Mouse (Mus musculus): ENCODE results near the gene Orm3. TPM values are rescaled to one million over a fixed set of nuclear protein-coding genes. Genes with fewer than 3 reads are reported as not detected.

The Orm3 gene
- polyA plus RNA-seq, 1 experiment from 2014 or later: not detected

- H3K9ac ChIP-seq: no peak overlapping the region
- H3K36me3 ChIP-seq: peaks cover 97% of the 10 kb centered on the region
- H3K9me3 ChIP-seq: no peaks in the 10 kb centered on the region
- H3K27me3 ChIP-seq: no peaks in the 10 kb centered on the region
- H3K4me2 ChIP-seq: no peak overlapping the region
- 42% methylated on average over 3 of the region's 3 CpGs for WGBS
- no peak overlapping the region for H3K4me3 ChIP-seq
- H3K4me1 ChIP-seq: no peaks in the 10 kb centered on the region
- no peak overlapping the region for H3K27ac ChIP-seq
- ATAC-seq (ENCODE audit: insufficient number of reproducible peaks, insufficient read depth, low FRiP score, low TSS enrichment, low read depth): no peak
These were observed 15.9 kb downstream of the Orm3 start for GRCm38 (mm10) chr4:63371890-63372289.

- Histone ChIP-seq H3K36me3 (peaks cover 98% of the 10 kb centered on the region), H3K9ac (no peak overlapping the region), H3K27ac (no peak overlapping the region), H3K4me2 (no peak overlapping the region), H3K4me3 (no peak overlapping the region), H3K4me1 (no peaks in the 10 kb centered on the region), H3K9me3 (no peaks in the 10 kb centered on the region), H3K27me3 (no peaks in the 10 kb centered on the region)
- no peak for ATAC-seq (ENCODE audit: insufficient number of reproducible peaks, insufficient read depth, low FRiP score, low TSS enrichment, low read depth)
- 86% methylated on average over 8 of the region's 8 CpGs for WGBS
These were observed 17.4 kb downstream of the Orm3 start for GRCm38 (mm10) chr4:63373404-63373803.

- Histone ChIP-seq H3K4me1 (no peaks in the 10 kb centered on the region), H3K36me3 (peaks cover 98% of the 10 kb centered on the region), H3K4me3 (no peak overlapping the region), H3K9me3 (no peaks in the 10 kb centered on the region), H3K4me2 (no peak overlapping the region), H3K27ac (no peak overlapping the region), H3K9ac (no peak overlapping the region), H3K27me3 (no peaks in the 10 kb centered on the region)
- 87% methylated on average over 12 of the region's 12 CpGs for WGBS
- ATAC-seq (ENCODE audit: insufficient number of reproducible peaks, insufficient read depth, low FRiP score, low TSS enrichment, low read depth): no peak
These were observed 18.4 kb downstream of the Orm3 start for GRCm38 (mm10) chr4:63374331-63374730.

GRCm38 (mm10) chr4:63375367-63375766, 19.4 kb downstream of the Orm3 start:
- Histone ChIP-seq H3K9me3 (no peaks in the 10 kb centered on the region), H3K27ac (no peak overlapping the region), H3K9ac (no peak overlapping the region), H3K4me3 (no peak overlapping the region), H3K36me3 (peaks cover 98% of the 10 kb centered on the region), H3K4me1 (no peaks in the 10 kb centered on the region), H3K27me3 (no peaks in the 10 kb centered on the region), H3K4me2 (no peak overlapping the region)
- WGBS: 52% methylated on average over 1 of the region's 1 CpGs
- ATAC-seq (ENCODE audit: insufficient number of reproducible peaks, insufficient read depth, low FRiP score, low TSS enrichment, low read depth): no peak

- ATAC-seq (ENCODE audit: insufficient number of reproducible peaks, insufficient read depth, low FRiP score, low TSS enrichment, low read depth): no peak
- no peaks in the 10 kb centered on the region for H3K27me3 ChIP-seq
- H3K4me2 ChIP-seq: no peak overlapping the region
- H3K27ac ChIP-seq: no peak overlapping the region
- no peaks in the 10 kb centered on the region for H3K9me3 ChIP-seq
- 64% methylated on average over 7 of the region's 7 CpGs for WGBS
- no peak overlapping the region for H3K4me3 ChIP-seq
- peaks cover 100% of the 10 kb centered on the region for H3K36me3 ChIP-seq
- no peak overlapping the region for H3K9ac ChIP-seq
- no peaks in the 10 kb centered on the region for H3K4me1 ChIP-seq
These were observed 21.5 kb downstream of the Orm3 start for GRCm38 (mm10) chr4:63377483-63377882.

GRCm38 (mm10) chr4:63382676-63383369, 26.9 kb downstream of the Orm3 start:
- Histone ChIP-seq H3K36me3 (peaks cover 92% of the 10 kb centered on the region), H3K4me3 (no peak overlapping the region), H3K4me1 (no peaks in the 10 kb centered on the region), H3K27ac (no peak overlapping the region), H3K9ac (no peak overlapping the region), H3K4me2 (no peak overlapping the region), H3K9me3 (no peaks in the 10 kb centered on the region), H3K27me3 (no peaks in the 10 kb centered on the region)
- ATAC-seq (ENCODE audit: insufficient number of reproducible peaks, insufficient read depth, low FRiP score, low TSS enrichment, low read depth): no peak
- WGBS: 89% methylated on average over 4 of the region's 4 CpGs

GRCm38 (mm10) chr4:63383474-63383873, 27.5 kb downstream of the Orm3 start:
- H3K9ac ChIP-seq: no peak overlapping the region

GRCm38 (mm10) chr4:63384262-63384661, 28.3 kb downstream of the Orm3 start:
- H3K4me2 ChIP-seq: no peak overlapping the region
- H3K4me3 ChIP-seq: no peak overlapping the region
- peaks cover 82% of the 10 kb centered on the region for H3K36me3 ChIP-seq
- no peak overlapping the region for H3K27ac ChIP-seq
- no peak overlapping the region for H3K9ac ChIP-seq
- no peak for ATAC-seq (ENCODE audit: insufficient number of reproducible peaks, insufficient read depth, low FRiP score, low TSS enrichment, low read depth)
- H3K4me1 ChIP-seq: peaks cover 5% of the 10 kb centered on the region
- H3K9me3 ChIP-seq: no peaks in the 10 kb centered on the region
- WGBS: 90% methylated on average over 4 of the region's 4 CpGs
- no peaks in the 10 kb centered on the region for H3K27me3 ChIP-seq

More at GRCm38 (mm10) chr4:63383474-63383873, 27.5 kb downstream of the Orm3 start:
- no peaks in the 10 kb centered on the region for H3K9me3 ChIP-seq
- peaks cover 90% of the 10 kb centered on the region for H3K36me3 ChIP-seq
- H3K4me1 ChIP-seq: no peaks in the 10 kb centered on the region
- no peak overlapping the region for H3K4me3 ChIP-seq
- no peak for ATAC-seq (ENCODE audit: insufficient number of reproducible peaks, insufficient read depth, low FRiP score, low TSS enrichment, low read depth)
- no peaks in the 10 kb centered on the region for H3K27me3 ChIP-seq
- H3K27ac ChIP-seq: no peak overlapping the region
- 88% methylated on average over 12 of the region's 12 CpGs for WGBS
- H3K4me2 ChIP-seq: no peak overlapping the region

GRCm38 (mm10) chr4:63385253-63385652, 29.3 kb downstream of the Orm3 start:
- Histone ChIP-seq H3K4me2 (no peak overlapping the region), H3K36me3 (peaks cover 76% of the 10 kb centered on the region), H3K27ac (no peak overlapping the region; the same call in 1 of the 2 replicates), H3K4me1 (peaks cover 12% of the 10 kb centered on the region), H3K9me3 (no peaks in the 10 kb centered on the region), H3K4me3 (no peak overlapping the region), H3K9ac (no peak overlapping the region), H3K27me3 (no peaks in the 10 kb centered on the region)
- WGBS: 93% methylated on average over 3 of the region's 3 CpGs
- ATAC-seq (ENCODE audit: insufficient number of reproducible peaks, insufficient read depth, low FRiP score, low TSS enrichment, low read depth): no peak

- H3K4me1 ChIP-seq: peaks cover 12% of the 10 kb centered on the region
- no peaks in the 10 kb centered on the region for H3K27me3 ChIP-seq
- peaks cover 71% of the 10 kb centered on the region for H3K36me3 ChIP-seq
- H3K4me3 ChIP-seq: no peak overlapping the region
- H3K9ac ChIP-seq: no peak overlapping the region
- no peak for ATAC-seq (ENCODE audit: insufficient number of reproducible peaks, insufficient read depth, low FRiP score, low TSS enrichment, low read depth)
- WGBS: 80% methylated on average over 11 of the region's 11 CpGs
- no peak overlapping the region for H3K4me2 ChIP-seq
- no peaks in the 10 kb centered on the region for H3K9me3 ChIP-seq
- H3K27ac ChIP-seq: no peak overlapping the region
These were observed 29.8 kb downstream of the Orm3 start for GRCm38 (mm10) chr4:63385784-63386183.

- ATAC-seq (ENCODE audit: insufficient number of reproducible peaks, insufficient read depth, low FRiP score, low TSS enrichment, low read depth): no peak
- Histone ChIP-seq H3K9me3 (no peaks in the 10 kb centered on the region), H3K9ac (no peak overlapping the region), H3K4me2 (no peak overlapping the region), H3K36me3 (peaks cover 68% of the 10 kb centered on the region), H3K27ac (no peak overlapping the region), H3K4me3 (no peak overlapping the region), H3K27me3 (no peaks in the 10 kb centered on the region), H3K4me1 (peaks cover 18% of the 10 kb centered on the region)
- WGBS: 85% methylated on average over 6 of the region's 6 CpGs
These were observed 32.1 kb downstream of the Orm3 start for GRCm38 (mm10) chr4:63388029-63388428.

GRCm38 (mm10) chr4:63389121-63389886, 33.3 kb downstream of the Orm3 start:
- peaks cover 18% of the 10 kb centered on the region for H3K4me1 ChIP-seq
- H3K27me3 ChIP-seq: no peaks in the 10 kb centered on the region
- H3K4me2 ChIP-seq: no peak overlapping the region
- 29% methylated on average over 8 of the region's 8 CpGs for WGBS
- H3K4me3 ChIP-seq: no peak overlapping the region
- no peaks in the 10 kb centered on the region for H3K9me3 ChIP-seq
- ATAC-seq (ENCODE audit: insufficient number of reproducible peaks, insufficient read depth, low FRiP score, low TSS enrichment, low read depth): no peak
- 0 out of 2 replicates have a peak overlapping the region, but pooled peaks have one; percentile 0 for H3K27ac ChIP-seq
- peaks cover 67% of the 10 kb centered on the region for H3K36me3 ChIP-seq
- H3K9ac ChIP-seq: no peak overlapping the region
